Mouse (Mus musculus) myocyte (in vitro differentiated cells): Measurements from ENCODE around the gene Plxnc1. TPM values are rescaled to one million over a fixed set of nuclear protein-coding genes. Genes with fewer than 3 reads are reported as not detected.

ENCODE experiments used
- H3K27me3 ChIP-seq: one replicate; pipeline ENCODE4 v1.6.1; 2011; ENCODE audit not compliant: control insufficient read depth, insufficient read depth, insufficient read length
- H3K36me3 ChIP-seq: one replicate; pipeline ENCODE4 v1.6.1; 2011; ENCODE audit not compliant: control insufficient read depth, insufficient read depth
- H3K4me2 ChIP-seq: one replicate; pipeline ENCODE4 v1.6.1; 2011; ENCODE audit warnings: low read depth, control low read depth
- H3K4me3 ChIP-seq: one replicate; pipeline ENCODE4 v1.5.1; 2011; ENCODE audit warnings: mild to moderate bottlenecking, control low read depth, moderate library complexity
- H3K79me2 ChIP-seq: one replicate; pipeline ENCODE4 v1.6.1; 2011; ENCODE audit not compliant: control insufficient read depth, insufficient read depth
- H3ac ChIP-seq: one replicate; pipeline ENCODE4 v1.6.1; 2011; ENCODE audit not compliant: control insufficient read depth, insufficient read length
- CEBPB ChIP-seq: IDR thresholded peaks from 2 replicates; pipeline ENCODE4 v1.6.1; 2011; ENCODE audit warnings: mild to moderate bottlenecking, moderate library complexity; ENCODE audit not compliant: poor library complexity, insufficient read depth, severe bottlenecking
- E2F4 ChIP-seq: IDR thresholded peaks from one replicate; pipeline ENCODE4 v1.6.1; 2011; ENCODE audit warnings: mild to moderate bottlenecking, control low read depth, moderate library complexity; ENCODE audit not compliant: insufficient read depth
- MAX ChIP-seq: IDR thresholded peaks from one replicate; pipeline ENCODE4 v1.6.1; 2011; ENCODE audit warnings: low read depth, mild to moderate bottlenecking, control low read depth
- MYOD1 ChIP-seq, 3 experiments: IDR thresholded peaks; one replicate each; pipeline ENCODE4 v1.6.1; 2011; ENCODE audit warnings: control low read depth in 2 of 3, low read depth in 2 of 3, mild to moderate bottlenecking in 2 of 3, moderate library complexity in 1 of 3; ENCODE audit not compliant: insufficient read length in 2 of 3, control insufficient read depth in 1 of 3
- MYOG ChIP-seq, 3 experiments: IDR thresholded peaks; one replicate each; pipeline ENCODE4 v1.6.1; 2011; ENCODE audit warnings: control low read depth in 2 of 3, low read depth in 2 of 3, mild to moderate bottlenecking in 2 of 3; ENCODE audit not compliant: insufficient read length in 2 of 3, control insufficient read depth in 1 of 3, insufficient read depth in 1 of 3
- POLR2A ChIP-seq: IDR thresholded peaks from one replicate; pipeline ENCODE4 v1.6.1; 2011; ENCODE audit warnings: low read depth, mild to moderate bottlenecking, control low read depth, moderate library complexity; ENCODE audit not compliant: insufficient read length
- POLR2AphosphoS2 ChIP-seq: IDR thresholded peaks from one replicate; pipeline ENCODE4 v1.6.1; 2011; ENCODE audit warnings: low read depth, control low read depth; ENCODE audit not compliant: insufficient read length
- REST ChIP-seq: IDR thresholded peaks from one replicate; pipeline ENCODE4 v1.6.1; 2011; ENCODE audit warnings: mild to moderate bottlenecking, control low read depth, moderate library complexity; ENCODE audit not compliant: insufficient read depth, insufficient read length
- SRF ChIP-seq: IDR thresholded peaks from one replicate; pipeline ENCODE4 v1.6.1; 2011; ENCODE audit warnings: low read depth; ENCODE audit not compliant: control insufficient read depth, insufficient read length
- TCF12 ChIP-seq: IDR thresholded peaks from one replicate; pipeline ENCODE4 v1.6.1; 2011; ENCODE audit warnings: mild to moderate bottlenecking, control low read depth; ENCODE audit not compliant: poor library complexity, insufficient read depth, severe bottlenecking
- TCF3 ChIP-seq: IDR thresholded peaks from one replicate; pipeline ENCODE4 v1.6.1; 2011; ENCODE audit warnings: low read depth, control low read depth; ENCODE audit not compliant: insufficient read length
- USF1 ChIP-seq: IDR thresholded peaks from one replicate; pipeline ENCODE4 v1.6.1; 2011; ENCODE audit warnings: low read depth, mild to moderate bottlenecking, control low read depth, moderate library complexity
- polyA plus RNA-seq: library from polyadenylated mRNA; unstranded; fragments of >200 nt; fragmentation: generic; extraction: Trizol; gene quantifications from one replicate; pipeline ENCODE4 v1.2.1, GENCODE M21; 2012; ENCODE audit warnings: missing spikeins

Gene Plxnc1
- polyA plus RNA-seq, 1 experiment: not detected

DNA sequence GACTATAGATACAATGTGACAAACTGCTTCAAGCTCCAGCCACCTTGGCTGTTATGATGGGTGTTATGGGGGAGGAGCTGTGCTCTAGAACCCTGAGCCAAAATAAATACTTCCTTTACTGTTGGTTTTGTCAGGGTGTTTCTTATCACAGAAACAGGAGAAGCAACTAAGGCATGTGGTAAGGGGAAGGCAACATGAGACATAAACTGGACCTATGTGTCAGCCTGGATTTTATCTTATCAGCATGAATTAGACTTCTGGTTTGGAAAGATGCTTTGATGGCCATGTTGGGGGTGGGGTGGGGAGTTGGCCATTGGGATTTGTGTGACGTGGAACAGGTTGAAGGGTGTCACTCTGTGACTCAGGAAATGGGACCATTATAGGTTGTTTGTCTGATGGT, 40.5 kb upstream of the Plxnc1 start:
- Histone ChIP-seq H3K4me2 (no peak overlapping the region), H3K79me2 (no peaks in the 10 kb centered on the region), H3K4me3 (no peak overlapping the region), H3K36me3 (no peaks in the 10 kb centered on the region), H3K27me3 (no peaks in the 10 kb centered on the region), H3ac (no peak overlapping the region)
- no peak for TF ChIP-seq POLR2AphosphoS2
- TF ChIP-seq CEBPB: no peak
- no peak for TF ChIP-seq TCF12
- TF ChIP-seq MYOG (IDR thresholded peaks at IDR 0.05; ENCODE audit: control insufficient read depth in 1 of 3, insufficient read depth in 1 of 3, insufficient read length in 2 of 3, low read depth in 2 of 3): no peak
- no peak for TF ChIP-seq SRF
- no peak for TF ChIP-seq MAX
- TF ChIP-seq POLR2A: no peak
- no peak for TF ChIP-seq USF1
- TF ChIP-seq MYOD1 (IDR thresholded peaks at IDR 0.05; ENCODE audit: control insufficient read depth in 1 of 3, insufficient read length in 2 of 3, low read depth in 2 of 3): no peak
- no peak for TF ChIP-seq REST
- TF ChIP-seq TCF3: no peak
- no peak for TF ChIP-seq E2F4

GRCm38 (mm10) chr10:94982528-94982927, 37.9 kb upstream of the Plxnc1 start:
- Histone ChIP-seq H3K4me3 (no peak overlapping the region), H3K36me3 (no peaks in the 10 kb centered on the region), H3K79me2 (no peaks in the 10 kb centered on the region), H3K27me3 (no peaks in the 10 kb centered on the region), H3K4me2 (no peak overlapping the region), H3ac (no peak overlapping the region)
- TF ChIP-seq USF1 (no peak), MYOD1 (IDR thresholded peaks at IDR 0.05; ENCODE audit: control insufficient read depth in 1 of 3, insufficient read length in 2 of 3, low read depth in 2 of 3) (no peak), SRF (no peak), REST (no peak), MAX (no peak), E2F4 (no peak), MYOG (IDR thresholded peaks at IDR 0.05; ENCODE audit: control insufficient read depth in 1 of 3, insufficient read depth in 1 of 3, insufficient read length in 2 of 3, low read depth in 2 of 3) (no peak), CEBPB (no peak), TCF3 (no peak), POLR2A (no peak), TCF12 (no peak), POLR2AphosphoS2 (no peak)

DNA sequence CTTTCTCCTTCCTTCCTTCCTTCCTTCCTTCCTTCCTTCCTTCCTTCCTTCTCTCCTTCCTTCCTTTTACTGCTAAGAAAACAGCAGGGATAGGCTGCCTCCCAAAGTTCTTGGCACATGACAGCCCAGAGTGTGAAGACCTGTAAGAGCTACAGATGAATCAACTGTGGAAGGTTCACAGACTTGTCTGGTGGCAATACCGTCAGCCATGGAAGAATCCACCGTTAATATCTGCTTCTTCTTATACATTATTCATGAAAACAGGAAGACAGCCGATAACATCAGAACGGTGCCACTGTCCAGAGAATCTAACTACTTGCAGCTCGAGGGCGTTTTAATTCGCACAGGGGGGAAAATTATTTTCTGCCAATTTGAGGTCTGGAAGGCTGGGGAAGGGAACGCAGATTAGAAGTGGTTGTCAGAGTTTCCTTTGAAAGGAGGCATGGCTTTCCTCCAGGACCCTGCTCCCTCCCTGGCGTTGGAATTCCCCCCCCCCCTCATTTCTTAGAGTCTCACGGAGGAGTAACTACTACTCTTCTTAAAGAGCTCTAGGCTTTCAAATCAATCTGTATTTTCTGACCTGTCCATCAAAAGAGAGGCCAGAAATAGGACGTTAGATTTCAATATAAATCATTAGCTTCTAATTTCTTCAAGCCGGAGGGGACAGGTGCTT, 37.0 kb upstream of the Plxnc1 start:
- no peak for TF ChIP-seq TCF12
- TF ChIP-seq CEBPB: no peak
- TF ChIP-seq REST: no peak
- no peak for TF ChIP-seq MAX
- no peak for TF ChIP-seq POLR2A
- TF ChIP-seq TCF3: no peak
- no peak for TF ChIP-seq USF1
- TF ChIP-seq MYOG (IDR thresholded peaks at IDR 0.05; ENCODE audit: control insufficient read depth in 1 of 3, insufficient read depth in 1 of 3, insufficient read length in 2 of 3, low read depth in 2 of 3): no peak
- no peak overlapping the region for H3ac ChIP-seq
- no peak overlapping the region for H3K4me3 ChIP-seq
- no peaks in the 10 kb centered on the region for H3K79me2 ChIP-seq
- H3K4me2 ChIP-seq: no peak overlapping the region
- no peaks in the 10 kb centered on the region for H3K27me3 ChIP-seq
- H3K36me3 ChIP-seq: no peaks in the 10 kb centered on the region

- H3ac ChIP-seq: no peak overlapping the region
- H3K4me2 ChIP-seq: no peak overlapping the region
- TF ChIP-seq USF1: no peak
- TF ChIP-seq SRF: no peak
- TF ChIP-seq POLR2A: no peak
- no peaks in the 10 kb centered on the region for H3K79me2 ChIP-seq
- H3K4me3 ChIP-seq: no peak overlapping the region
- H3K27me3 ChIP-seq: no peaks in the 10 kb centered on the region
- H3K36me3 ChIP-seq: no peaks in the 10 kb centered on the region
These were observed 33.7 kb upstream of the Plxnc1 start for GRCm38 (mm10) chr10:94978265-94978822.

GRCm38 (mm10) chr10:94976329-94976728, 31.7 kb upstream of the Plxnc1 start:
- Histone ChIP-seq H3K4me2 (no peak overlapping the region), H3K36me3 (no peaks in the 10 kb centered on the region), H3K4me3 (no peak overlapping the region), H3ac (no peak overlapping the region), H3K27me3 (no peaks in the 10 kb centered on the region), H3K79me2 (no peaks in the 10 kb centered on the region)
- no peak for TF ChIP-seq MAX
- TF ChIP-seq POLR2A: no peak
- no peak for TF ChIP-seq POLR2AphosphoS2
- TF ChIP-seq USF1: no peak
- no peak for TF ChIP-seq SRF
- no peak for TF ChIP-seq E2F4
- TF ChIP-seq CEBPB: no peak
- no peak for TF ChIP-seq REST
- TF ChIP-seq MYOD1 (IDR thresholded peaks at IDR 0.05; ENCODE audit: control insufficient read depth in 1 of 3, insufficient read length in 2 of 3, low read depth in 2 of 3): no peak
- TF ChIP-seq TCF3: no peak
